Mouse (Mus musculus) embryonic fibroblast, embryonic 13.5 days (primary cell): ENCODE measurements around the gene Prkcz.

ENCODE experiments used
- CTCF ChIP-seq: IDR thresholded peaks from 2 replicates; pipeline ENCODE4 v1.5.1; 2011; ENCODE audit warnings: mild to moderate bottlenecking, control low read depth, low read length, moderate library complexity, borderline replicate concordance; ENCODE audit not compliant: insufficient read depth
- POLR2A ChIP-seq: IDR thresholded peaks from 2 replicates; pipeline ENCODE4 v1.6.1; 2011; ENCODE audit warnings: low read depth, mild to moderate bottlenecking, control low read depth, low read length, moderate library complexity

- no peak for TF ChIP-seq CTCF
- TF ChIP-seq POLR2A: no peak
Observed at GRCm38 (mm10) chr4:155277963-155278362, 83.2 kb downstream of the Prkcz start.
